Mouse (Mus musculus): ENCODE measurements at regions not wholly inside any gene's neighbourhood (a gene's known extent, or its start where the extent isn't known, plus 50 kb on each side); places are given as distances from the start of the nearest gene placed in this dataset.

DNA sequence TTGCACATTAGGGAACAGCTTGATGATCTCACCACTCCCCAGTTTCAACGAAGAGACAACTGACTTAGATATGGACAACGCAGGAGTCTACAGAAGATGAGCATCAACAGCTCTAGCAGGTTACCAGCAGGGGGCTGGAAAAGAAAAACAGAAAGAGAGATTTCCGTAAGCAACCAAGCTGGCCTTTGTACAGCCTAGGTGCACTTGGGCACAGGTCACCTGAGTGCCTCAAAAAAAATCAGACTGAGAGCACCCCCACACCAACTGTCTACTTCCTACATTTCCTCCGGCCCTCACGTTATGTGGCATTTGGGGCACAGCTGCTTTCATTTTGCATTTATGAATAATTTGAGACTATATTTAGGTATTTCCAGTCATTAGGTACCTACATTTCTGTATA lies 199.3 kb upstream of the Tank start:
- no peak for TF ChIP-seq CTCF (IDR thresholded peaks at IDR 0.05; ENCODE audit: borderline replicate concordance, insufficient read depth, low read length)
- TF ChIP-seq POLR2A (IDR thresholded peaks at IDR 0.05; ENCODE audit: low read depth, low read length), result no peak

All from embryonic fibroblast, embryonic 13.5 days (primary cell).